Mouse (Mus musculus): ENCODE results near the gene Mtus2.

- TF ChIP-seq POLR2A (IDR thresholded peaks at IDR 0.05; ENCODE audit: low read depth, low read length) (no peak), CTCF (IDR thresholded peaks at IDR 0.05; ENCODE audit: extremely low read depth, insufficient read depth, insufficient read length, insufficient replicate concordance) (no peak)
Measured at GRCm38 (mm10) chr5:148153403-148153713, 196.2 kb downstream of the Mtus2 start.
